Mouse (Mus musculus) intestine, embryonic 16.5 days (tissue): ENCODE measurements around the gene Hif3a. TPM values are rescaled to one million over a fixed set of nuclear protein-coding genes. Genes with fewer than 3 reads are reported as not detected.
"Not testable (repeated sequence)": the region's sequence is repeated elsewhere in the genome, so short reads cannot be mapped to it uniquely, and the experiment has no call there.

Experiments
- ATAC-seq: fragments of 200-750 bp; cut with Nextera tagmentation; 2 replicates; pipeline ENCODE4 v1.8.0; 2017; ENCODE audit warnings: moderate TSS enrichment, moderate library complexity
- H3K27ac ChIP-seq: fragments of 300-500 bp; sonication (generic); 2 replicates; pipeline ENCODE4 v1.5.1; 2014; ENCODE audit warnings: mild to moderate bottlenecking, low read length
- H3K27me3 ChIP-seq: fragments of 300-500 bp; sonication (generic); replicated peaks from 2 replicates; pipeline ENCODE4 v1.6.1; 2014; ENCODE audit warnings: low read length, control low read depth, mixed read lengths; ENCODE audit not compliant: control insufficient read depth, insufficient read depth
- H3K36me3 ChIP-seq: fragments of 300-500 bp; sonication (generic); 2 replicates; pipeline ENCODE4 v1.6.1; 2014; ENCODE audit warnings: low read length, control low read depth; ENCODE audit not compliant: control insufficient read depth, insufficient read depth
- H3K4me1 ChIP-seq: fragments of 300-500 bp; sonication (generic); 2 replicates; pipeline ENCODE4 v1.6.1; 2014; ENCODE audit warnings: low read length, control low read depth, mixed read lengths; ENCODE audit not compliant: control insufficient read depth, insufficient read depth
- H3K4me2 ChIP-seq: fragments of 300-500 bp; sonication (generic); 2 replicates; pipeline ENCODE4 v1.6.1; 2014; ENCODE audit warnings: low read depth, low read length, control low read depth
- H3K4me3 ChIP-seq: fragments of 300-500 bp; sonication (generic); 2 replicates; pipeline ENCODE4 v1.5.1; 2014; ENCODE audit warnings: mild to moderate bottlenecking, low read length
- H3K9ac ChIP-seq: fragments of 300-500 bp; sonication (generic); 2 replicates; pipeline ENCODE4 v1.6.1; 2014; ENCODE audit warnings: low read depth, low read length
- H3K9me3 ChIP-seq: fragments of 300-500 bp; sonication (generic); 2 replicates; pipeline ENCODE4 v1.6.1; 2016; ENCODE audit warnings: low read length, control low read depth; ENCODE audit not compliant: control insufficient read depth
- WGBS: fragments of 180-500 bp; shearing (Covaris S2); extraction: QIAGEN DNeasy Blood & Tissue Kit; methylation state at CpG from one replicate; pipeline ENCODE4 v1.1.7; 2014; 5-methylcytosine and 5-hydroxymethylcytosine counted together
- polyA plus RNA-seq: library from polyadenylated mRNA; unstranded; fragments of >200 nt; fragmentation: Nextera tagmentation; extraction: Ambion mirVana; gene quantifications from 2 replicates; pipeline ENCODE4 v1.2.1, GENCODE M21; 2015

Hif3a gene
- polyA plus RNA-seq, 1 experiment from 2014 or later = 72.7 TPM

DNA sequence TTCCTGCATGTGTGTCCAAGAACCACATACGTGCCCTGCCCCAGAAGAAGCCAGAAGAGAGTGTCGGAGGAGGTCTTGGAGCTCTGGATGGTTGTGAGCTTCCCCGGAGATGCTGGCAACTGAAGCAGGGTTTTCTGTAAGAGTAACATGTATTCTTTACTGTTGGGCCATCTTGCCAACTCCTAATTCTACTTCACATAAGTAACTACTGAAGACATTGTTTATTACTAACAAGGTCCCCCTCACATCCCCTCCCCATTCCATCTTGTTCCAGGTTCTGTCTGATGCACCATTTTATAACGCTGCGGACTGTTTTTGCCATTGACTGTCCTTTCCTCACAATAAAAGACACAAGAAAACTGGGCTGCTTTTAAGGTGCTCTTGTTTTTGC lies 11.3 kb upstream of the Hif3a start:
- Histone ChIP-seq H3K4me2 (no peak overlapping the region), H3K9me3 (no peaks in the 10 kb centered on the region), H3K36me3 (no peaks in the 10 kb centered on the region), H3K9ac (no peak overlapping the region), H3K4me1 (no peaks in the 10 kb centered on the region), H3K4me3 (no peak overlapping the region), H3K27ac (no peak overlapping the region), H3K27me3 (no peaks in the 10 kb centered on the region)
- no peak for ATAC-seq
- WGBS = 65% methylated on average over 5 of the region's 5 CpGs

GRCm38 (mm10) chr7:17067651-17068050 lies 5.4 kb upstream of the Hif3a start:
- peaks cover 11% of the 10 kb centered on the region for H3K4me1 ChIP-seq
- not testable (repeated sequence) for H3K4me2 ChIP-seq, H3K4me3 ChIP-seq, H3K9me3 ChIP-seq, H3K27ac ChIP-seq, H3K9ac ChIP-seq, H3K36me3 ChIP-seq, ATAC-seq, H3K27me3 ChIP-seq
- WGBS = 55% methylated on average over 5 of the region's 5 CpGs

- Histone ChIP-seq H3K27ac (no peak overlapping the region), H3K27me3 (no peaks in the 10 kb centered on the region), H3K9me3 (no peaks in the 10 kb centered on the region), H3K9ac (no peak overlapping the region), H3K36me3 (no peaks in the 10 kb centered on the region), H3K4me3 (no peak overlapping the region), H3K4me2 (no peak overlapping the region), H3K4me1 (peaks cover 11% of the 10 kb centered on the region)
- ATAC-seq = no peak
These were observed 4.8 kb upstream of the Hif3a start for GRCm38 (mm10) chr7:17067000-17067399.

DNA sequence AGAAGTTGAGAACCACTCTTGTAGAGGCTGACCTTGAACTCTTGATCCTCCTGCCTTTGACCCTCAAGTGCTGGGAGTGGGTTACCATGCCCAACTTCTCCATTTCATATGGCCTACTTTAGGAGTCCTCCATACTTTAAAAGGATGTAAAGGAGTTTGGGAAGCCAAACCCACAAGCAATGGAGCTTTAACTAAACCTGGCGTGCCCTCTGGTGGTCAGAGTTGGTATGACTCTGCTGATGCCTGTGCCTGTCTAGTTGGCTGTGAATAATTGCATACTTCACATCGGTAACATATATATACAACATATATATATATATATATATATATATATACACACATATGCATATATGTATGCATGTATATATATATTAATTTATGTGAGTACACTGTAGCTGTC lies 4.2 kb upstream of the Hif3a start:
- Histone ChIP-seq H3K4me1 (peaks cover 11% of the 10 kb centered on the region), H3K9ac (no peak overlapping the region), H3K4me2 (no peak overlapping the region), H3K9me3 (no peaks in the 10 kb centered on the region), H3K27me3 (no peaks in the 10 kb centered on the region), H3K4me3 (no peak overlapping the region), H3K27ac (no peak overlapping the region), H3K36me3 (no peaks in the 10 kb centered on the region)
- no peak for ATAC-seq
- WGBS = 9% methylated on average over 2 of the region's 2 CpGs

DNA sequence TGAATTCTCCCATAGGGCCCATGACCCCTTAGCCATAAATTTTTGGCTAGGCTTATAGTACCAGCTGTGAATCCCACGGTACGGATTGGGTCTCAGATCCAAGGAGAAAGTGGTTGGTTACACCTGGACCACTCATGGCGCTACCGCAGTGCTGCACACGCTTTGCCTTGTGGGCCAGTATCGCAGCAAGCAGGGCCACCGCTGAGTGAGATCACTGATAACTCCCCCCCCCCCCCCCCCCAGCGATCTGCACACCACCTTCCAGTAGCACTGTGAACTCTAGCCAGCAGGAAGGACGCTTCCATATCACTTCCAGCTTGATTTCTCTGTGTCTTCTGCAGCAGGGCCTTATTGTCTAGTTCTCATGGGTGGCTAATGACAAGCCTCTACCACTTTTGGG lies 3.4 kb upstream of the Hif3a start:
- ATAC-seq = no peak
- no peak overlapping the region for H3K9ac ChIP-seq
- no peak overlapping the region for H3K4me2 ChIP-seq
- WGBS = 76% methylated on average over 8 of the region's 9 CpGs
- no peak overlapping the region for H3K27ac ChIP-seq
- no peaks in the 10 kb centered on the region for H3K27me3 ChIP-seq
- no peaks in the 10 kb centered on the region for H3K9me3 ChIP-seq
- H3K4me1 ChIP-seq = peaks cover 11% of the 10 kb centered on the region
- H3K4me3 ChIP-seq = no peak overlapping the region
- no peaks in the 10 kb centered on the region for H3K36me3 ChIP-seq

GRCm38 (mm10) chr7:17062845-17063244 lies 618 bp upstream of the Hif3a start:
- H3K27me3 ChIP-seq = no peaks in the 10 kb centered on the region
- ATAC-seq = peak; percentile 58
- H3K4me1 ChIP-seq = peaks cover 27% of the 10 kb centered on the region
- peak overlapping the region; percentile 71 for H3K4me2 ChIP-seq
- no peaks in the 10 kb centered on the region for H3K9me3 ChIP-seq
- H3K36me3 ChIP-seq = no peaks in the 10 kb centered on the region
- peak overlapping the region; percentile 83 for H3K9ac ChIP-seq
- peak overlapping the region; percentile 100 for H3K27ac ChIP-seq
- 8% methylated on average over 11 of the region's 11 CpGs for whole genome bisulfite sequencing
- peak overlapping the region; percentile 74 for H3K4me3 ChIP-seq

- H3K4me1 ChIP-seq = peaks cover 33% of the 10 kb centered on the region
- peak overlapping the region; percentile 74 for H3K4me3 ChIP-seq
- peak overlapping the region; percentile 100 for H3K27ac ChIP-seq
- no peak for ATAC-seq
- 52% methylated on average over 21 of the region's 22 CpGs for WGBS
- no peaks in the 10 kb centered on the region for H3K36me3 ChIP-seq
- H3K9me3 ChIP-seq = no peaks in the 10 kb centered on the region
- H3K4me2 ChIP-seq = peak overlapping the region; percentile 71
- H3K27me3 ChIP-seq = no peaks in the 10 kb centered on the region
- peak overlapping the region; percentile 83 for H3K9ac ChIP-seq
These were observed 1.2 kb downstream of the Hif3a start for GRCm38 (mm10) chr7:17060782-17061605.

GRCm38 (mm10) chr7:17060031-17060781 lies 2.0 kb downstream of the Hif3a start:
- ATAC-seq = peak; percentile 31
- H3K27ac ChIP-seq = peak overlapping the region; percentile 100
- H3K27me3 ChIP-seq = no peaks in the 10 kb centered on the region
- WGBS = 21% methylated on average over 9 of the region's 9 CpGs
- H3K9me3 ChIP-seq = no peaks in the 10 kb centered on the region
- H3K36me3 ChIP-seq = no peaks in the 10 kb centered on the region
- H3K4me2 ChIP-seq = peak overlapping the region; percentile 71
- peak overlapping the region; percentile 83 for H3K9ac ChIP-seq
- peaks cover 36% of the 10 kb centered on the region for H3K4me1 ChIP-seq
- H3K4me3 ChIP-seq = peak overlapping the region; percentile 74

DNA sequence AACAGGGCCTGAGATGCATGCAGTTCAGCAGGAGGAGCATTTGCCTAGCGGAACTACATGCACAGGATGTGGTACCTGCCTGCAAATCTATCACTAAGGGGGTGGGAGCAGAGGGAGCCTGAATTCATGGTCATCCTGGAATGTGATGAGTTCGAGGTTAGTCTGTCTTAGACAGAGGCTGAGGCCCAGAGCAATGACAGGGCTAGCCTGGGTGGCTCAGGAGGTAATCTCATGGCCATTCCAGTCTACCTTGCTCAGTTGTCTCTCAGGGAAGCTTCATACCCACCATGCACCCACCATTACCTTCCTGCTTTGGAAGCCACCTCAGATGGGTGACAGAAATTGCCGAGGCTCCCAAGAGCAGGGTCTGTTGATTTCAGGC lies 2.8 kb downstream of the Hif3a start:
- H3K4me2 ChIP-seq = peak overlapping the region; percentile 71
- ATAC-seq = no peak
- peak overlapping the region; percentile 83 for H3K9ac ChIP-seq
- peaks cover 37% of the 10 kb centered on the region for H3K4me1 ChIP-seq
- WGBS = 52% methylated on average over 3 of the region's 3 CpGs
- peaks cover 5% of the 10 kb centered on the region for H3K36me3 ChIP-seq
- peak overlapping the region; percentile 74 for H3K4me3 ChIP-seq
- H3K27me3 ChIP-seq = no peaks in the 10 kb centered on the region
- peak overlapping the region; percentile 100 for H3K27ac ChIP-seq
- no peaks in the 10 kb centered on the region for H3K9me3 ChIP-seq
